Mouse (Mus musculus) kidney, embryonic 16.5 days (tissue): ENCODE data around the gene Bcl2. TPM values are rescaled to one million over a fixed set of nuclear protein-coding genes. Genes with fewer than 3 reads are reported as not detected.
A peak's percentile ranks its signal among the peaks of the same experiment; 100 is the strongest.

ENCODE experiments used
- ATAC-seq: fragments of 200-750 bp; cut with Nextera tagmentation; 2 replicates; pipeline ENCODE4 v1.8.0; 2017; ENCODE audit warnings: moderate TSS enrichment; ENCODE audit not compliant: low FRiP score, low TSS enrichment
- H3K27ac ChIP-seq: fragments of 300-500 bp; sonication (generic); 2 replicates; pipeline ENCODE4 v1.5.1; 2014; ENCODE audit warnings: low read length
- H3K27me3 ChIP-seq: fragments of 300-500 bp; sonication (generic); 2 replicates; pipeline ENCODE4 v1.6.1; 2014; ENCODE audit warnings: low read length, control low read depth, mixed read lengths; ENCODE audit not compliant: insufficient read depth
- H3K36me3 ChIP-seq: fragments of 300-500 bp; sonication (generic); 2 replicates; pipeline ENCODE4 v1.6.1; 2014; ENCODE audit warnings: low read length, control low read depth, mixed read lengths; ENCODE audit not compliant: insufficient read depth
- H3K4me1 ChIP-seq: fragments of 300-500 bp; sonication (generic); 2 replicates; pipeline ENCODE4 v1.6.1; 2014; ENCODE audit warnings: low read length, control low read depth, mixed read lengths; ENCODE audit not compliant: insufficient read depth
- H3K4me2 ChIP-seq: fragments of 300-500 bp; sonication (generic); replicated peaks from 2 replicates; pipeline ENCODE4 v1.6.1; 2014; ENCODE audit warnings: low read depth, low read length
- H3K4me3 ChIP-seq: fragments of 300-500 bp; sonication (generic); 2 replicates; pipeline ENCODE4 v1.5.1; 2014; ENCODE audit warnings: mild to moderate bottlenecking, low read length
- H3K9ac ChIP-seq: fragments of 300-500 bp; sonication (generic); replicated peaks from 2 replicates; pipeline ENCODE4 v1.6.1; 2014; ENCODE audit warnings: low read length
- H3K9me3 ChIP-seq: fragments of 300-500 bp; sonication (generic); 2 replicates; pipeline ENCODE4 v1.6.1; 2016; ENCODE audit warnings: low read length, control low read depth
- WGBS: fragments of 180-500 bp; shearing (Covaris S2); extraction: QIAGEN DNeasy Blood & Tissue Kit; methylation state at CpG from one replicate; pipeline ENCODE4 v1.1.7; 2014; 5-methylcytosine and 5-hydroxymethylcytosine counted together
- polyA plus RNA-seq: library from polyadenylated mRNA; unstranded; fragments of >200 nt; fragmentation: Nextera tagmentation; extraction: Ambion mirVana; gene quantifications from 2 replicates; pipeline ENCODE4 v1.2.1, GENCODE M21; 2015

Gene Bcl2
- polyA plus RNA-seq, 1 experiment from 2014 or later, result 20.4 TPM

- Histone ChIP-seq H3K9me3 (no peaks in the 10 kb centered on the region), H3K9ac (no peak overlapping the region), H3K27ac (no peak overlapping the region), H3K36me3 (no peaks in the 10 kb centered on the region), H3K4me2 (no peak overlapping the region), H3K4me1 (peaks cover 35% of the 10 kb centered on the region), H3K27me3 (no peaks in the 10 kb centered on the region), H3K4me3 (no peak overlapping the region)
- no peak for ATAC-seq
- 64% methylated on average over 6 of the region's 6 CpGs for WGBS
Measured at GRCm38 (mm10) chr1:106569674-106570073, 144.4 kb downstream of the Bcl2 start.

DNA sequence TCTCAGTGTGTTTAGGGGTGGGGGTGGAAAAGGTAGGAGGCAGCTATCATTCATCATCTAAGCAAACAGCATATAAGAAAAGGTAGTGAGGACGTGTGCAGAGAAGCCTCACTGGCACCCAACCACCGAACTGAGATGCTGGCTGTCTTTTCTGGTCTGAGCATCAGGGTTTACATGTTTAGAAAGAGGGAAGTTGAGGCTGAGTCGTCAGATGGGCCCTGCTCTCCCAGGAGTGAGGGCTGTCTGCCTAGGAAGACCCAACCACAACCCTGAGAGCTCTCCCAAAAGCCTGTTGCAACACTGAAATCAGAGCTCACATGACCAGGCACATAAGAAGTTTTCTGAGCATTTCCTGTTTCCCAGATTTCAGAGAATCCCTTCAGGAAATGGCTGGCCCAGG is 145.2 kb downstream of the Bcl2 start:
- no peak overlapping the region for H3K27ac ChIP-seq
- 74% methylated on average over 3 of the region's 3 CpGs for WGBS
- no peak for ATAC-seq

GRCm38 (mm10) chr1:106567506-106567905 is 146.6 kb downstream of the Bcl2 start:
- no peak overlapping the region for H3K4me3 ChIP-seq
- H3K27ac ChIP-seq, result peak overlapping the region; percentile 5; the same call in 1 of the 2 replicates
- WGBS, result 74% methylated on average over 5 of the region's 5 CpGs
- no peak for ATAC-seq
- H3K36me3 ChIP-seq, result no peaks in the 10 kb centered on the region
- H3K9ac ChIP-seq, result no peak overlapping the region
- no peaks in the 10 kb centered on the region for H3K9me3 ChIP-seq
- peaks cover 35% of the 10 kb centered on the region for H3K4me1 ChIP-seq
- H3K4me2 ChIP-seq, result no peak overlapping the region
- H3K27me3 ChIP-seq, result no peaks in the 10 kb centered on the region

More for the DNA sequence above, 145.2 kb downstream of the Bcl2 start:
- Histone ChIP-seq H3K9me3 (no peaks in the 10 kb centered on the region), H3K36me3 (no peaks in the 10 kb centered on the region), H3K27me3 (no peaks in the 10 kb centered on the region), H3K4me1 (peaks cover 35% of the 10 kb centered on the region), H3K4me3 (no peak overlapping the region), H3K4me2 (no peak overlapping the region), H3K9ac (no peak overlapping the region)

DNA sequence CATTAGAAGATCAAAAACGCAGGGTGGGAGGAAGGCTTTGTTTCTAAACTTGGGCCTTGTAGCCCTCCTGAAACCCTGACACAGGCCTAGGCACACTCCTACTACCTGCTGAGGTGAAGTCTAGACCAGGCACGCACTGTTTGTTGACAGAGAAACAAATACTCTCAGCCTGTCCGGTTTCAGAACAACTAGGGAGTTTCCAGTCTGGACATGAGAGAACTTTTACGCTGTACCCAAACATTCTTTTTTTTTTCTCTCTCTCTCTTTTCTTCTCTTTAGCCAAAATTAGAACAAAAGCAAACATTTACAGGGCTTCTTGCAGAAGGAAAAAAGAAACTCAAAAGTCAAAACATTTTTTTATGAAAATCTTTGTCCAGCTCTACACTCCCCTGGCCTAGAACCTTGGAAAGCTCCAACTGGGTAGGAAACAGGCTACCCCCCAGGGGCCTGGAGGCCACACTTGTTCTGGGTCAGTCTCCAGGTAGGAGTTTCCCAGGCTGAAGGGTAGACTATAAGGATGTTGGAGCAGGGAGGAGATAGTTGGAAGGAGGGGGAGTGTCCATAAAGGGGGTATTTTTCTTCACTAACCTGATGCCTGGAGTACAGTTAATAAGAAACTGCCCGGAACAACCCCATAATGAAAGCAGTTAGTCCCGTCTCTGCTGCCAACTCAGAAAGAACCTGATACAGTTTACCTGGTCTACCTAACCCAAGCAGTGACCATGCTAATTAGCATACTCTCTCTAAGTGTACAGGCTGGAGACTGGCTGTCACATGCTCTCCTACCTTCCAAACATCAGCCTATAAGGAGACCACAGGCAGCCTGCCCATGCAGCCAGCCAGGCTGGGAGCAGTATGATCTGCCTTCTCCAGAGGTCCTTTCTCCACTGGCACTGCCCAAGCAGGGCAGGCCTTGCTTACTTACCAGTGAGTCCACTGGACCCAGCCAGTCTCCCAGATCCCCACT is 147.7 kb downstream of the Bcl2 start:
- Histone ChIP-seq H3K9me3 (no peaks in the 10 kb centered on the region), H3K4me1 (peaks cover 38% of the 10 kb centered on the region), H3K9ac (no peak overlapping the region), H3K4me2 (no peak overlapping the region), H3K36me3 (no peaks in the 10 kb centered on the region), H3K4me3 (no peak overlapping the region), H3K27me3 (no peaks in the 10 kb centered on the region), H3K27ac (peak overlapping the region; percentile 85)
- ATAC-seq, result peak; percentile 95
- WGBS, result 42% methylated on average over 6 of the region's 6 CpGs

DNA sequence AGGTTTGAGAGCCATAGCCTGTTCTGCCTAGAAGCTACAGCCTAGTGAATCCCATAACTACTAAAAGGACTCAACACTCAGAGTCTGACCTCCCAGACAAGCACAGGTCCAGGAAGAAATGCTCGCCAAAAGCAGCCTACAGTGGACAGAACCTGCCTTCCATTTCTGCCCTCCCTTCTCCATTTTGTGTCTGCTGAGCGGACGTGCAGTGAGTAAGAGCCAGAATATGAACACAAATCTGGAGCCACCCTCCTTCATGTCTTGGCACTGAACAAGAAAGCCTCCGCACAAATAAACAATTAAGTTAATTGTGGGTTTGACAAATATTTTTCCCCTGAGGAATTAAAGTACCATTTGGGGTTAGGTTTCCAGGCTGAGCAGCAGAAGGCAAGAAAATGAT is 148.8 kb downstream of the Bcl2 start:
- no peak overlapping the region for H3K4me2 ChIP-seq
- no peaks in the 10 kb centered on the region for H3K27me3 ChIP-seq
- 74% methylated on average over 4 of the region's 4 CpGs for WGBS
- no peaks in the 10 kb centered on the region for H3K36me3 ChIP-seq
- no peaks in the 10 kb centered on the region for H3K9me3 ChIP-seq
- H3K27ac ChIP-seq, result peak overlapping the region; percentile 85; the same call in 1 of the 2 replicates
- no peak overlapping the region for H3K4me3 ChIP-seq
- ATAC-seq, result no peak
- H3K9ac ChIP-seq, result no peak overlapping the region
- H3K4me1 ChIP-seq, result peaks cover 47% of the 10 kb centered on the region

- H3K4me2 ChIP-seq, result no peak overlapping the region
- peaks cover 48% of the 10 kb centered on the region for H3K4me1 ChIP-seq
- no peaks in the 10 kb centered on the region for H3K27me3 ChIP-seq
- H3K36me3 ChIP-seq, result no peaks in the 10 kb centered on the region
- H3K9me3 ChIP-seq, result no peaks in the 10 kb centered on the region
- 87% methylated on average over 1 of the region's 1 CpGs for WGBS
- no peak overlapping the region for H3K27ac ChIP-seq
- no peak for ATAC-seq
- no peak overlapping the region for H3K4me3 ChIP-seq
- H3K9ac ChIP-seq, result no peak overlapping the region
Measured at GRCm38 (mm10) chr1:106564436-106564835, 149.6 kb downstream of the Bcl2 start.

DNA sequence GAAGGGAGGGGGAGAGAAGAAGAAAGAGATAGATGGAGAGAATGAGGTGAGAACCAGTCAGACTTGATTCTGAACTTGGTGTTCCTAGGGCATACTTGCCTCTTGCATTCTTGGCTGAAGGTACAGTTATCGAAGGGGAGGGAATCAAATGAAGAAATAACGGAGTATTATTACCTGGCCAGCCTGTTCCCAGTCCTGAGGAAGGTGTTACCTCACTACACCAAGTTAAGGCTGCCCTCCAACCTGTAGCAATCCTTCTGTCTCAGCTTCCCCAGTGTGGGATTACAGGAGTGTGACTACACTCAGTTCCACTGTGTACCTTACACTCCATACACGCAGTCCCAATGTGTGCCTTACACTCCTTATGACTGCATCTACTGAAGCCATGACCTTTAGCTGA is 151.3 kb downstream of the Bcl2 start:
- Histone ChIP-seq H3K36me3 (no peaks in the 10 kb centered on the region), H3K27me3 (no peaks in the 10 kb centered on the region), H3K4me2 (no peak overlapping the region), H3K4me3 (no peak overlapping the region), H3K27ac (no peak overlapping the region), H3K9ac (no peak overlapping the region), H3K4me1 (peaks cover 41% of the 10 kb centered on the region), H3K9me3 (no peaks in the 10 kb centered on the region)
- 95% methylated on average over 3 of the region's 3 CpGs for WGBS
- ATAC-seq, result no peak

DNA sequence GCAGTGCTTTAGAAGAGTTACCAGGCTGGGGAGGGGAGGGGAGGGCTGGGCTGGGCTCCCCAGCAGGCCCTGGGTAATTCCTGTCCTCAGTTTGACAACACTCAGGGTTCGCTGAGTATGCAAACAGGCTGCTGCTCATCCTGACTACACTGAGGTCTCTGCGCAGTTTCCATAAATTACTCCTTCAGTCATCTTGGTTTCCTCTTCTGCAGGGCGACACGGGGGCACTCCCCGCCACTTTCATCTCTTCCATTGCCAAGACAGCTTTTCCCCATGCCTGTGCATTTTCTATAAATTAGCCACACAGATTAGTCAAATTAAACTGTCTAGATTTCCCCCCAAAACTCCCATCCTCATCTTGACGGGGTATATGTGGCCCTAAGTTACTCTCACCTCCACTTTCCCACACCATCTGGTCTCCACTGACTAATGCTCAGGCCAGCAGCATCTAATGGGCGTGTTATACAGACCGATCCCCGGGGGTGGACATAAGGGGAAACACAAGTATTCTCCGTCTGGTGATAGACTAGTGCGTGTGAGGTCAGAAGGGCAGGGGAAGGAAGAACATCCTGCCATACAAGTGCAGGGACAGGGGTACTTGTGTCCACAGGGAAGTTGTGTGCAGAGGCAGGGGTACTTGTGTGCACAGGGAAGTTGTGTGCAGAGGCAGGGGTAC is 152.9 kb downstream of the Bcl2 start:
- H3K4me2 ChIP-seq, result no peak overlapping the region
- no peak overlapping the region for H3K4me3 ChIP-seq
- no peaks in the 10 kb centered on the region for H3K9me3 ChIP-seq
- peak; percentile 58; the same call in 1 of the 2 replicates for ATAC-seq
- H3K27me3 ChIP-seq, result no peaks in the 10 kb centered on the region
- peaks cover 31% of the 10 kb centered on the region for H3K4me1 ChIP-seq
- no peaks in the 10 kb centered on the region for H3K36me3 ChIP-seq
- H3K9ac ChIP-seq, result 0 out of 2 replicates have a peak overlapping the region, but pooled peaks have one; percentile 6
- WGBS, result 54% methylated on average over 11 of the region's 11 CpGs
- peak overlapping the region; percentile 56; the same call in 1 of the 2 replicates for H3K27ac ChIP-seq

GRCm38 (mm10) chr1:106560105-106560504 is 154.0 kb downstream of the Bcl2 start:
- Histone ChIP-seq H3K4me1 (peaks cover 29% of the 10 kb centered on the region), H3K27ac (0 out of 2 replicates have a peak overlapping the region, but pooled peaks have one; percentile 45), H3K4me2 (no peak overlapping the region), H3K9me3 (no peaks in the 10 kb centered on the region), H3K9ac (no peak overlapping the region), H3K36me3 (no peaks in the 10 kb centered on the region), H3K27me3 (no peaks in the 10 kb centered on the region), H3K4me3 (no peak overlapping the region)
- no peak for ATAC-seq
- 54% methylated on average over 3 of the region's 3 CpGs for WGBS
